Mouse (Mus musculus) T-helper 2 cell (primary cell): ENCODE results near the gene Gsg1l.

Experiments
- in situ Hi-C: fragments of 300-600 bp; cut with MboI, MseI; formaldehyde crosslinking; loops from one replicate; pipeline ENCODE4 v1.15.1; 2025; ENCODE audit warnings: high pct_unique_total_duplicates

The Gsg1l gene

DNA sequence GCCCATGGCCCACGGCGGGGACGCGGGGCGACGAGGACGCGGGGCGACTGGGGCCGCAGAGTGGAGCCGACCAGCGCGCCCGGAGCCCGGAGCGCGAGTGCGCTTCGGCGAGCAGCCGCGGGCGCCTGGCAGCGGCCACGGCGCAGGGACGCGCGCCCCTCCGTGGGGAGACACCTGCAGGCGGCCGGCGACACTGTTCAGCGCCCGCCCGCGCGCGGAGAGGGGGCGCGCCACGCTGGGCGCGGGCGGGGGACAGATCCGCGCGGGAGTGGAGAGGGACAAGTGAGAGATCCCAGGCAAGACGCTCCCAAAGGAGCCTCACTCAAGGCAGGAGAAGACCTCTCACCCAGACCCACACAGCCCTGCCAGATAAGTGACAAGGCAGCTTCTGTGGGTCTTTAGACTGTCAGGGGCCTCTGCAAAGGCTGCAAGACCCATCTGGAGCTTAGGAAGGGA lies at the start of gene Gsg1l:
Gene Gsg1l, minus strand, starts transcription at position 126 of the 456 bp plus-strand sequence.
- in situ Hi-C loops, result loop anchor here (25.0 kb wide), 1 partner anchor 645 kb away; the partner anchor contains the start of gene Kdm8

DNA sequence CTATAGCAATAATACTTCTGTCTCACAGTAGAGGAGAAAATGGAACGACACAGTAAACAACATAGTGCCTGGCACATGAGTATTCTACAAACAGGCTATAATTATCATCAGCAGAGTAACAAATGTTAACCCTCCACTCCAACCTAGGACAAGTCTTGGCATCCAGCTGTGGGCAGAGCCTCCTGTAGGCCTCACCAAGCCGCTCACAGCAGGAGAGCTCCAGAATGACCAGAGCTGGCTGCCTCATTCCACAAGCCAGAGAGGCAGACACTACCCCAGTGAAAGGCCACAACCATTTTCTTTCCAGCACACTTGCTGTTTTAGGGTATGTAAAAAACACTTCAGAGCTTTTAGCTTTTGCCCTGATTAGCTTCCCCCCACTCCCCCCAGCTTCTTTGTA lies 45.5 kb upstream of the Gsg1l start:
- in situ Hi-C loops, result no loop called here

DNA sequence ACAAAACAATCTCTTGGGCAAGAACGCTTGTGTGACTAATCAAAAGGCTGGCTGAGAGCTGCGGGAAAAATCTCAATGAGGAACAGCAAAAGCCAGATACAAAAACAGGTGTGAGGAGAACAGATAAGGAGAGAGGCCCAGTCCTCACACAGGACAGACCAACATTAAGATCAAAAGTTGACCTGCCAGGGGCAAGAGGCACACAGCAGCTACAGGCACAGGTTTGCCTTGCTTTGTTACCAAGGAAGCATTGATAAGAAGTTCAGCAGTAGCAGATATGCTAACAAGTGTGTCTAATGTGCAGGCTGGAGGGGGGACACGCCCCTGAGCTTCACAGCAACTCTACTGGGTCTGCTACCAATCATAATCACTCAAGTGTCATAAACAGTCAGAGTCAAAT lies 44.3 kb upstream of the Gsg1l start:
- in situ Hi-C loops, result no loop called here

- in situ Hi-C loops, result no loop called here
These were observed 39.3 kb upstream of the Gsg1l start for GRCm38 (mm10) chr7:126121533-126121932.

DNA sequence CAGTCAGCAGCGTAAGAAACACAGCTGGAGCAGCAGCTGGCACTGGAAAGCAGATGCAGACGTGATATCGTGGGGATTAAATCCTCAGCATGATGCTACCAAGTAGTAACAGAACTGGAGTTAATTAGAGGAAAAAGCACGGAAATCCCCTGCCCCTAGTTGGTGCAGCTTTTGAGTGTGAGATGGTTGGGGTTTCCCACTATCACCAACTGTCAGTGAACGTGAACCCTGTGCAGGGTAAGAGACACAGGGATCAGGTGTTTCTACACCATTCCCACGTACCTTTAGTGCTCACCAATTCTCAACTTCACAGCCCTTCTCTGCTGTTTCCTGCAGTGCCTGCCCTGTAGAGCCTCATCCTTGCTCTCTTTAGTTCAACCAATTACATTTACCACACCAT lies 37.6 kb upstream of the Gsg1l start:
- in situ Hi-C loops, result no loop called here

GRCm38 (mm10) chr7:126113263-126113662 lies 31.1 kb upstream of the Gsg1l start:
- in situ Hi-C loops, result no loop called here

- in situ Hi-C loops, result no loop called here
These were observed 29.0 kb upstream of the Gsg1l start for GRCm38 (mm10) chr7:126111230-126111629.

DNA sequence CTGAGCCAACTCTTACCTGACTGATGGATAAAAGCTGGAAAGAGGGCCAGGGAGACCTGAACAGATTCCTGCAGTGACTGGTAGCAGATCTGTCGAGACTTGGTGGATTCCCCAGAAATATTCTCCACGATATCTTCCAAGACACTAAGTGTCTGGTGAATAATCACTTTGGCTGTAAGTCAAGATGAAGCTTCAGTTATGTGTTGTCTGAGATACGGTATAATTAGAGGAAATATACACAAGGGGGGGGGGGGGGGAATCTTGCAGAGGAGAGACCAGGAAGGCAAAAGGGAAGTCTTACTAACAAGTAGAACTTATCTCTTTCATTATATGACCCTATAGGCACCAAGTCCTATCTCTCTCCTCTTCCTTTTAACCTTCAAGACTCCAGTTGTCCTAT lies 27.7 kb upstream of the Gsg1l start:
- in situ Hi-C loops, result no loop called here

DNA sequence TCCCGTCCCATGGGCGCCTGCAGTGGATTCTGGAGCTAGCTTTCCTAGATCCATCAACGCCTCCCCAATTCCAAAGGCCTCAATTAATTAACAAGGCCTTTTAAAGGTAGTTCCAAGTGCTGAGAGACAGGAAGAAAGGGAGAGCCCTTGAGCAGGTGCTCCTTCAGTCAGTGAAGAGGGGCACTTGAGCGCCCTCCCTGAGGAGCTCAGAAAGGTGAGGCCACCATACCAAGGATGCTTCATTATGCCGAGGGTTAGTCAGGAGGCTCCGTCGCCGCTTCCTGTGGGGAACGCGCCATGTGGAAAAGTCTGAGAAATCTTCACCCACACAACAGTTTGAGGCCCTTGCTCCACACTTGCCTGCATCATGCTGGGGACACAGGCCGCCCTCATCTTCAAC lies 18.2 kb upstream of the Gsg1l start:
- in situ Hi-C loops, result no loop called here

- in situ Hi-C loops, result loop anchor here (25.0 kb wide), 1 partner anchor 663 kb away; the partner anchor contains the start of gene Kdm8
These were observed 17.6 kb upstream of the Gsg1l start for GRCm38 (mm10) chr7:126099835-126100234.

- in situ Hi-C loops, result loop anchor here (25.0 kb wide), 1 partner anchor 662 kb away; the partner anchor contains the start of gene Kdm8
These were observed 17.1 kb upstream of the Gsg1l start for GRCm38 (mm10) chr7:126099163-126099775.

DNA sequence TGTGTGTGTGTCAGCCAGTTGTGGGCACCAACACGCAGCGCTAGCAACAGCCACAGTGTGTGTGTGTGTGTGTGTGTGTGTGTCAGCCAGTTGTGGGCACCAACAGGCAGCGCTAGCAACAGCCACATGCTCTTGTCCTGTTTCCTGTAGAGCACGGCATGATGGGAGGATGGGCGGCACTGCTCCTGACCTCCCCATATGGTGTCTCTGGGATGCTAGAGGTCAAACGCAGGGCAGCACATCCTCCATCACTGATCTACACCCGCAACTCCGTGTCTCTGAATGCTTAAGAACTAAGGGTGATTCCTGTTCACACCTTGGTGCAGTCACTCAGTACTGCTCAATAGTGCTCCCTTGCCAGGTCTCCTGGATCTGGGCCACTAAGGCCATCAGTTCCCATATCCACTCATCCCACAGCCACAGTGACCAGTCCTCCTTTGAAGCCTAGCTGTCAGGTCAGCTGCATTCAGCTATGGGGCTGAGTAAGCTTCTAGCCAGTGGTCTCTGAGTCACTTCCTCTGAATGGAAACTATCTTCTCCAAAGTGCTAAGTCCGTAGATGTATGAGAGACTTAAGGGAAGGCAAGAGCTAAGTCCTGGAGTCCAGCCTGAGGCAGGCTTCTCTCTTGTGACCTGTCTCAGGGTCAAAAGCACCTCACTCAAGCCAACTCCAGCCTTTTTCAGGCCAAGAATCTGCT lies 15.2 kb upstream of the Gsg1l start:
- in situ Hi-C loops, result loop anchor here (25.0 kb wide), 1 partner anchor 660 kb away; the partner anchor contains the start of gene Kdm8

DNA sequence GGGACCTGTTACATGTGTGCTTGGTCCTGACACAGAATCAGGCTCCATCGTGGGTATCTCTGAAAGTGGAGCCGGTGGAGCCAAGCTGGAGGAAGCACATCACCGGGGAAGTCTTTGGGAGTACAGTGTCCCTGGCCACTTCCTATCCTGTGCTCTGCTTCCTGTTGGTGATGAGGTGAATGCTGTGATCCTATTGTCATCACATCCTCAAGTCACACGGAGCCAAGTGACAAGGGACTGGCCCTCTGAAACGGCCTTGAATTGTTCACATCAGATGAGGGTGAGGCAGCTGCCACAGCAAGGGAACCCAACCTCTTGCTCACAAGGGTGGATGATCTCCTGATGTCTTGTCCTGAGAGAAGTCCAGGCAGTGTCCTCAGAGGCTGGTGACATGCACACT lies 14.4 kb upstream of the Gsg1l start:
- in situ Hi-C loops, result loop anchor here (25.0 kb wide), 1 partner anchor 659 kb away; the partner anchor contains the start of gene Kdm8

GRCm38 (mm10) chr7:126094738-126095137 lies 12.5 kb upstream of the Gsg1l start:
- in situ Hi-C loops, result loop anchor here (5.0 to 25.0 kb wide), 2 partner anchors 347 to 657 kb away; partner anchors contain the start of gene Kdm8

DNA sequence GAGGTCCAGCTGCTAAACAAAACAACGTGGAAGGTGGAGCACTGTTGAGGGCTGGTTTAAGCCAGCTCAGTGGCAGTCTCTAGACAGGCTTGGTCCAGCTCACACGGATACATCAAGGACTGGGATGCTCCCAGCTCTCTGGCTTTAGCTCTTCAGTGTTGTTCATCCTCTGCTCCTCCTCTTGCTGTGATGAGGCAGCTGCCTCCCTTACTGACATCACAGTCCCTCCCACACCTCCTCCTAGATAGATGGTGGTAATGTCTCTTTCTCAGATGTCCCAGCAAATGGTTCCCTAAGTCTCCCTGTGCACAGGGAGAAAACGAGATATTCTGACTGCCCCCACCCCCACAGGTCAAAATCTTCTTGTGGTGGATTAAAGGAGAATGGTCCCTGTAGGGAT lies 11.0 kb upstream of the Gsg1l start:
- in situ Hi-C loops, result loop anchor here (5.0 to 25.0 kb wide), 2 partner anchors 346 to 656 kb away; partner anchors contain the start of gene Kdm8

GRCm38 (mm10) chr7:126089782-126090181 lies 7.6 kb upstream of the Gsg1l start:
- in situ Hi-C loops, result loop anchor here (5.0 to 25.0 kb wide), 2 partner anchors 342 to 652 kb away; partner anchors contain the start of gene Kdm8

GRCm38 (mm10) chr7:126088155-126088554 lies 5.9 kb upstream of the Gsg1l start:
- in situ Hi-C loops, result loop anchor here (25.0 kb wide), 1 partner anchor 651 kb away; the partner anchor contains the start of gene Kdm8

DNA sequence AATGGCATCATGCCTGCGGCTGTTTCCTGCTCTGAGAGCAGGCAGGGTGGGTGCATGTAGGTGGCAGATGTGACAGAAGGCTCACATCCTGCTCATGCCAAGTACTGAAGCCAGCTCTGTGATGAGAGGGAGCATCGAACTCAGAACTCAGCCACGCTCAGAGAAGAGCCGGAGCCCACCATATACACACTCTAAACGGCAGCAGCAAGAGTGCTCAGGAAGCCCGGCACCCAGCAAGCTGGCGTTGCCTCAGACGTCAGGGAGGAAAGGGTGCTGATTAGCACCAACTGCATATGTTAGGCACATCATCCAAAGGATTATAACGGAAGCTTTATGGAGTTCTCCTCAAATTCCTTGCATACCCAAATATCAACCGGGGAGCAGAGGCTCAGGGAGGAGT lies 5.4 kb upstream of the Gsg1l start:
- in situ Hi-C loops, result loop anchor here (25.0 kb wide), 1 partner anchor 650 kb away; the partner anchor contains the start of gene Kdm8

DNA sequence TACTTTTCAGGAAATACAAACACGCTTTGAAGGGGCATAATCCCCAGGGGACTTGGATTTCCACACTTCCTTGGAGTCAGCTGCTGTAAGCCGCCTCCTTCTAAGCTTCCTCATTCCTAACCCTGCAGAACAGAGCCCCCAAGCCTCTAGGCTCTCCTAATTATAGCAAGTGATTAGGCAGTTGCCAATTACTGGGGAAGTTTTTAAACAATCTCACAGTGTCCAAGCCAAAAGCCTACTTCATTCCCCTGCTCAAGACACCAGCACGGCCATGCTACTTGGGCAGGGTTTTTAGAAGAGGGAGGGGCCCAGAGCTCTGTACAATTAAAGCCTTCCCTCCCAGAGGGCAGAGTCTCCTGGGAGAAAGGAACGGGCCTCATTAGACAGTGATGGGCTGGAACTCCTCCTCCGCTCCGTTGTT lies 4.1 kb upstream of the Gsg1l start:
- in situ Hi-C loops, result loop anchor here (25.0 kb wide), 1 partner anchor 649 kb away; the partner anchor contains the start of gene Kdm8

DNA sequence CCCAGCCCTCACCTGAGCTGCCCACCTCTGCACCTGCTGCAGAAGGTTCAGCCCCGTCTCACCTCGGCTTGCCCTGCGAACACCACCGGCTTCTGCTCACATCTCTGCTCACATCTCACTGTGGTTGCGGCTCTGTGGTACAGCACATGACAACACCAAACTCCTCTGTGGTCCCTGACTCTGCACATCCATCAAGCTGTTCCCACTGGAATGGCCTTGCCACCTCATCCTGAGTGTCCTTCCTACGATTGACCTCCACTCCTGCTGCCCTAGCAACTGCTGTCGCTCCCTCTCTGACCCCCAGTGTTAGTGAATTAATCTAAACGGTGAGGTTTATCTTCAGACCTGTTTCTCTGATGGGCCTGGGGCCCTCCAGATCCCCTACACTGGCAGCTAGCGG lies 2.9 kb upstream of the Gsg1l start:
- in situ Hi-C loops, result loop anchor here (25.0 kb wide), 1 partner anchor 648 kb away; the partner anchor contains the start of gene Kdm8

GRCm38 (mm10) chr7:126083980-126084348 lies 1.8 kb upstream of the Gsg1l start:
- in situ Hi-C loops, result loop anchor here (25.0 kb wide), 1 partner anchor 647 kb away; the partner anchor contains the start of gene Kdm8

DNA sequence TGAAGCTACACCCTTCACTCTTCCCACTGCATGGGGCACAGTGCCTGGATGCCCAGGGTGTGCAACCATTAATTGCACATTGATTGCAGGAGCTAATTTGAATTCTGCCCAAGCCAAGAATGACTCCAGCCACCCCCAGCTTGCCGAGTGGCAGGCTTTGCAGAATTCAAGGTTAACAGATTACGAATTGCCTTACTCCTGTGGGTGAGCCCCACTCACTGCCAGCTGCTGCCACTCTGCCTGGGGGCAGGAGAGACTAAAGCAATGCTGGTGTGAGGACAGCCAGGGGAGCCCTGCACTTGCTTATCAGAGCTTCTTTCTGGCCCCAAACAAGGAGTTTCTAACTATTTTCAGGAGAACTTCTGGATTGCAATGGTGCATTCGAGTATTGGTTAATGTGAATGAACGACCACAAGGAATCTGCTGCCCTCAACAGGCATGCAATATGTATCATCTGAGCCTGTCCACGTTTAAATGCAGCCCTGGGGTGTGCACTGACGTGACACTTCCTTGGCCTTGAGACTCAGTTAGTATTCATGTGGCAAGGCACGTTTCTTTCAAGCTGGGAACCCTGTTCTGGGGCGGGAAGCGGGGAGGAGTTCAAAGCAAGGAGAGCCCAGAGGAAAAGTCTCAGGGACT lies 1.2 kb upstream of the Gsg1l start:
- in situ Hi-C loops, result loop anchor here (25.0 kb wide), 1 partner anchor 646 kb away; the partner anchor contains the start of gene Kdm8
